Mouse (Mus musculus) adrenal gland, adult 2 months (tissue): ENCODE data around the gene Aifm3. TPM values are rescaled to one million over a fixed set of nuclear protein-coding genes. Genes with fewer than 3 reads are reported as not detected.
"Not testable (repeated sequence)": the region's sequence is repeated elsewhere in the genome, so short reads cannot be mapped to it uniquely, and the experiment has no call there.

Experiments
- DNase-seq: peaks from one replicate; pipeline ENCODE4 v3.0.0; 2021
- polyA plus RNA-seq: library from polyadenylated mRNA; depleted of rRNA; stranded (reverse); fragments of >200 nt; gene quantifications from 2 replicates; pipeline ENCODE4 v1.2.3, GENCODE M21; 2012; rRNA removed
- total RNA-seq, 2 experiments: library from RNA; stranded (reverse); gene quantifications; 2 replicates each; pipeline ENCODE4 v1.2.3; 2021

Gene Aifm3
- total and polyA plus RNA-seq, 3 experiments, result 6.1 to 10.2 (median 9.0) TPM

DNA sequence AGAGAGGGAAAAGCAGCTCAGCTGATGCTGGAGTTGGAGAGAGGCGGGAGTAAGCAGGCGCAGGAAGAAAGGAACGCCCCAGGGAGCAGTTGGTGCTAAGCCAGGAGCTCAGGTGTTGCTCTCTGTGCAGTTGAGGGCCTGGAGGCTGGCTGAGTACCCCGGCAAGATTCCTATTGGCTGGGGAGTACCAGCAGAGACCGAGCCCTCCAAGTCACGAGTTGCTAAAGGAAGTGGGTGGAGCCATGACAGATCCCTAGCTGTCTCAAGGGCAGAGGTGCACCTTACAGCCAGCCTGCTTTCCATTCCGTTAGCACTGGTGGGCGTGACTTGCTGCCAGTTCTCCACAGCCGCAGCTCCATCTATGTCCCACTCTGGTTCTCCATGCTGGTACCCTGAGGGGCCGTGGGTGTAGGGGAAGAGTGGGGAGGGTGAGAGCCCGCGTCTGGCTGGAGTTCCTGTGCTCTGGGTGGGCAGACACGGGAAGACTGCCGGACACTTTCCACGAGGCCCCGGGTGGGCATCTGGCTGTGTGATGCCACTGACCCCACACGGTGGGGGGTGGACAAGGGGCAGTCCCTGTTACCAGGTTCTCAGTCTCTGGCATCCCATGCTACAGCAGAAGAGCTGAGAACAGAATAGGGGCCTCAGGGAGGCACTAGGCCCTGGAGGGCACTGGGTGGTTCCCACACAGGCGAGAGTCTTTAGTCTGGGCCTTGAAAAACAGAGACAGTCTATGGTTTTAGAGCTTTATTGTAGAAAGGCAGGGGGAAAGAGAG, 64.7 kb downstream of the Aifm3 start:
- peak; percentile 37 for DNase-seq

DNA sequence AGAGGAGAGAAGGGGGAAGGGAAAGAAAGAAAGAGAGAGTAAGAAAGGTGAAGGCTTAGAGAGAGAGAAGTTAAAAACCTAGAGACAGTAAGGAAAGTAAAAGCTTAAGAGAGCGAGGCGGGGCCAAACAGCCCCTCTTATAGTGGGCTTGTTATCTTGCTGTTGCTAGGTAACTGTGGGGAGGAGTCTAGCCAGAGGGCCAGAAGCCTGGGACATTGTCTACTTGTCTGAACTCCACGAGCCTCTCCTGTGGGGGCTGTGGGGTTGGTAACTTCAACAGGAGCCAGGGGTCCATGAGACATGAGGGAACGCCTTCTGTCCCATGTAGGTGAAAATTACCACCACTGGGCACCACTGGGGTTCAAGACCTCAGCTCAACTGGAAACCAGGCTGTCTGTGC, 65.3 kb downstream of the Aifm3 start:
- DNase-seq, result not testable (repeated sequence)

DNA sequence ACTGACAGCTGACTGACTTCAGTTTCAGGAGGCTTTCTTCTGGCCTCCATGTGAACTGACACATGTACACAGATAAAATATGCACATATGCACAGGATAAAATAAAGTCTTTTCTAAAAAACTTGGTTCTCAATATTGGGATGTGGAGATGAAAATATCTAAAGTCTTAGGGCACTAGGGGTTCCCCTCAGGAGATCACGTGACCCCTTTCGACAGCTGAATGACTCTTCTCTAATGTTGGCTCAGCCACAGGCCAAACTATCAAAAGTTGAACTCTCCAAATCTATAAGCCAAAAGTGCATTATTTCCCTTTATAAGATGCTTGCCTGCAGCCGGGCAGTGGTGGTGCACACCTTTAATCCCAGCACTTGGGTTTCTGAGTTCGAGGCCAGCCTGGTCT, 66.8 kb downstream of the Aifm3 start:
- DNase-seq, result no peak

DNA sequence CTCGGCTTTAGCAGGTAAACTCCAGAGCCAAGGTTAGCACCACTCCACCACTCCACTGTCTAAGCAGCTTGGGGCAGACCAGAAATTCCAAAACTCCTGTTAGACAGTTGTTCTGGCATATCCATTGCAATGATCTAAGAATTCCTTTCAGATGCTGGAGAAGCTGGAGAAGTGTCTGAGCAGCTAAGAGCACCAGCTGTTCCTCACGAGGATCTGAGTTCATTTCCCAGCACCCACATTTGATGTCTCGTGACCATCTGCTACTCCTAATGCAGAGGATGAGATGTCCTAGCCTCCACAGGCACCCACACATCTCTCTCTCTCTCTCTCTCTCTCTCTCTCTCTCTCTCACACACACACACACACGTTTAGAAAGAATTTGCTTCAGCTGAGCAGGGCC, 67.5 kb downstream of the Aifm3 start:
- DNase-seq, result no peak

Other genes with a start within 250 kb of the Aifm3 start
- gene Tmem191c, start 213.5 kb upstream of the Aifm3 start, total RNA-seq, result 1 to 10 TPM; 6.8 to 7.9 TPM
- gene Tmem191c, start 213.5 kb upstream of the Aifm3 start, polyA plus RNA-seq, result 15.8 and 19.9 TPM in 2 replicates
- gene Serpind1, start 158.2 kb upstream of the Aifm3 start, total RNA-seq, result 1 to 10 TPM in 1 of 2 experiments, under 1 TPM in 1; 0.41 to 1.2 TPM
- 0.24 TPM in 1 of 2 replicates, not detected in the other for gene Serpind1, start 158.2 kb upstream of the Aifm3 start, polyA plus RNA-seq
- gene Snap29, start 83.6 kb upstream of the Aifm3 start, total RNA-seq, result 10 to 100 TPM; 23.0 to 37.7 TPM
- gene Snap29, start 83.6 kb upstream of the Aifm3 start, polyA plus RNA-seq, result 3.4 and 4.8 TPM in 2 replicates
- 100 to 1,000 TPM in 1 of 2 experiments, 10 to 100 TPM in 1; 84.8 to 119 TPM for gene Pi4ka, start 83.3 kb upstream of the Aifm3 start, total RNA-seq
- gene Pi4ka, start 83.3 kb upstream of the Aifm3 start, polyA plus RNA-seq, result 30.4 and 39.6 TPM in 2 replicates
- gene Crkl, start 37.6 kb upstream of the Aifm3 start, total RNA-seq, result 10 to 100 TPM; 30.3 to 49.1 TPM
- gene Crkl, start 37.6 kb upstream of the Aifm3 start, polyA plus RNA-seq, result 60.0 and 83.4 TPM in 2 replicates
- gene Lztr1, start 19.1 kb downstream of the Aifm3 start, total RNA-seq, result 10 to 100 TPM; 53.4 to 74.0 TPM
- gene Lztr1, start 19.1 kb downstream of the Aifm3 start, polyA plus RNA-seq, result 231 and 248 TPM in 2 replicates
- gene Thap7, start 41.5 kb downstream of the Aifm3 start, total RNA-seq, result 10 to 100 TPM; 37.7 to 41.9 TPM
- 137 and 144 TPM in 2 replicates for gene Thap7, start 41.5 kb downstream of the Aifm3 start, polyA plus RNA-seq
- not detected for gene Lrrc74b, start 71.6 kb downstream of the Aifm3 start, total RNA-seq
- gene Lrrc74b, start 71.6 kb downstream of the Aifm3 start, polyA plus RNA-seq, result not detected in 2 replicates
- 1 to 10 TPM; 1.1 to 1.3 TPM for gene P2rx6, start 72.3 kb downstream of the Aifm3 start, total RNA-seq
- gene P2rx6, start 72.3 kb downstream of the Aifm3 start, polyA plus RNA-seq, result 2.0 and 2.6 TPM in 2 replicates
- gene Slc7a4, start 93.6 kb downstream of the Aifm3 start, total RNA-seq, result 10 to 100 TPM in 1 of 2 experiments, 1 to 10 TPM in 1; 7.6 to 23.8 TPM
- 28.4 and 56.6 TPM in 2 replicates for gene Slc7a4, start 93.6 kb downstream of the Aifm3 start, polyA plus RNA-seq
- gene Smpd4, start 129.7 kb downstream of the Aifm3 start, total RNA-seq, result 10 to 100 TPM; 26.6 to 35.2 TPM
- 77.3 and 102 TPM in 2 replicates for gene Smpd4, start 129.7 kb downstream of the Aifm3 start, polyA plus RNA-seq
- 1 to 10 TPM; 1.1 to 1.6 TPM for gene Ccdc74a, start 156.9 kb downstream of the Aifm3 start, total RNA-seq
- gene Ccdc74a, start 156.9 kb downstream of the Aifm3 start, polyA plus RNA-seq, result 0.45 and 0.81 TPM in 2 replicates
- 10 to 100 TPM; 53.9 to 65.4 TPM for gene Med15, start 243.3 kb downstream of the Aifm3 start, total RNA-seq
- 138 and 157 TPM in 2 replicates for gene Med15, start 243.3 kb downstream of the Aifm3 start, polyA plus RNA-seq